Mouse (Mus musculus): ENCODE data around the gene AU018091. TPM values are rescaled to one million over a fixed set of nuclear protein-coding genes. Genes with fewer than 3 reads are reported as not detected.

AU018091 gene
- polyA plus RNA-seq (2014; fragmentation: Nextera tagmentation; extraction: Ambion mirVana): 0.14 and 0.20 TPM in 2 replicates

DNA sequence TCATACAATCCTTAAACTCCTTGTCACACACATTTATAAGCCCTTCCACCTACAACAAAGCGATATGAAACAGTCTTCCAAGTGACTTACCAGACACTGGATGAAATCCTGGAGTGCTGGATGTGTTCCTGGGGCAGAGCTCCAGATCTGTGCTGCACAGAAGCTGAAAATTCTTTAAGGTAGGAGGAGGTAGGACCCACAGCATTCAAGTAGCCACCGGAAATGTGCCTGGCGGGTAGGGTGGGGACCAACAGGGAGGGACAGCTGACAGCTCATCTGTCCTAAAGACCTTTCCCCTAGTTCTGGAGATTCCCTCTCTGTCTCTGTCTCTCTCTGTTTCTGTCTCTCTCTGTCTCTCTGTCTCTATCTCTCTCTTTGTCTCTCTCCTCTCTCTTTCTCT lies at the start of gene AU018091:
TSS of gene AU018091 (minus strand) at position 279 of the 400 bp plus-strand sequence.
- Histone ChIP-seq H3K9me3 (replicated peaks; ENCODE audit: control insufficient read depth, low read length) (no peaks in the 10 kb centered on the region), H3K36me3 (replicated peaks; ENCODE audit: control insufficient read depth, insufficient read depth, low read depth, low read length) (no peaks in the 10 kb centered on the region), H3K4me2 (ENCODE audit: low read depth, low read length) (no peak within 1 kb of the TSS), H3K27me3 (ENCODE audit: control insufficient read depth, insufficient read depth, low read length) (no peaks in the 10 kb centered on the region), H3K9ac (replicated peaks; ENCODE audit: low read length) (no peak within 1 kb of the TSS), H3K4me3 (ENCODE audit: low read depth, low read length) (no peak within 1 kb of the TSS), H3K27ac (replicated peaks; ENCODE audit: low read depth, low read length) (no peak within 1 kb of the TSS), H3K4me1 (ENCODE audit: control insufficient read depth, insufficient read depth, low read length) (no peaks in the 10 kb centered on the region)
- 83% methylated on average over 3 of the region's 3 CpGs for WGBS
- DNase-seq (ENCODE audit: low spot score) (no peak), ATAC-seq (replicated peaks; ENCODE audit: insufficient number of reproducible peaks, low FRiP score, low TSS enrichment, low read depth) (no peak)

DNA sequence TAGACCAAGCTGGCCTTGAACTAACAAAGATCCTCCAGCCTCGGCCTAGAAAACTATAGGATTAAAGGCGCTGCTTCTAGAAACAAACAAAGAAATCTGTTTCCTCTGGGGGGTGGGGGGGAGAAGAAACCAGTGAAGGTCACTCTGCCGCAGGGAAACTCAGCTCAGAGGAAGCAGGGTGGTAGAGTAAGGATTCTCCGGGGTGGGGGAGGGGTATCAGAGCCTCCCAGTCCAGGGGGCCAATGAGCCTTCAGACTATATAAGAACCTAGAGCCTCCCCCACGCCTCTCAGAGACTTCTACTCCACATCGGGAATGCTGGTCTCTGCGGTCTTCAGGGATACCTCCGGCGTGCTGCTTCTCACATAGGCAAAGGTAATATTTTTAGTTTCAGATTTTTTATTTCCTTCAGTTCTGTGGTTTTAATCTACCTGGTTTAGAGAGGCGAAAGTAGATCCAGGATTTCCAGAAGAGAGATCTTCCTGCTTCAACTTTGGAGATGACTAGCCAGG lies 48.6 kb upstream of the AU018091 start:
- Histone ChIP-seq H3K9me3 (replicated peaks; ENCODE audit: control insufficient read depth, low read length) (no peaks in the 10 kb centered on the region), H3K27me3 (ENCODE audit: control insufficient read depth, insufficient read depth, low read length) (peaks cover 15% of the 10 kb centered on the region), H3K4me3 (ENCODE audit: low read depth, low read length) (no peak overlapping the region), H3K4me2 (ENCODE audit: low read depth, low read length) (no peak overlapping the region), H3K27ac (replicated peaks; ENCODE audit: low read depth, low read length) (no peak overlapping the region), H3K4me1 (ENCODE audit: control insufficient read depth, insufficient read depth, low read length) (no peaks in the 10 kb centered on the region), H3K9ac (replicated peaks; ENCODE audit: low read length) (no peak overlapping the region), H3K36me3 (replicated peaks; ENCODE audit: control insufficient read depth, insufficient read depth, low read depth, low read length) (no peaks in the 10 kb centered on the region)
- no peak for ATAC-seq (replicated peaks; ENCODE audit: insufficient number of reproducible peaks, low FRiP score, low TSS enrichment, low read depth)
- 14% methylated on average over 10 of the region's 10 CpGs for WGBS
- DNase-seq (ENCODE audit: low spot score): no peak

DNA sequence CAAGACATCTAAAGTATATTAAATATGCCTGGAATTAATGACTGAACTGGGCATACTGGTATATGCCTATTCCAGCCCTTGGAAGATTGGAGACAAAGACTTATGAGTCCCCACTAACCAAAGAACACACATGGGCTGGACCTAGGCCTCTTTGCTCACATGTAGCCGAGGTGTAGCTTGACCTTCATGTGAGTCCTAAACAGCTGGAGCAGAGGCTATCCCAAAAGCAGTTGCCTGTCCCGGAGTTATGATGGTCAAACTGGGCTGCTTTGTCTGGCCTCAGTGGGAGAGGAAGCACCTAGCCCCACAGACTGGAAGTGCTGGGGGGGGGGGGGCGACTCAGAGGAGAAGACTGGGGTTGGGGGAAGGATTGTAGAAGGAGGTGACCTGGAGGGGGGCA lies 47.3 kb upstream of the AU018091 start:
- WGBS: 88% methylated on average over 2 of the region's 3 CpGs
- ATAC-seq (replicated peaks; ENCODE audit: insufficient number of reproducible peaks, low FRiP score, low TSS enrichment, low read depth): no peak

DNA sequence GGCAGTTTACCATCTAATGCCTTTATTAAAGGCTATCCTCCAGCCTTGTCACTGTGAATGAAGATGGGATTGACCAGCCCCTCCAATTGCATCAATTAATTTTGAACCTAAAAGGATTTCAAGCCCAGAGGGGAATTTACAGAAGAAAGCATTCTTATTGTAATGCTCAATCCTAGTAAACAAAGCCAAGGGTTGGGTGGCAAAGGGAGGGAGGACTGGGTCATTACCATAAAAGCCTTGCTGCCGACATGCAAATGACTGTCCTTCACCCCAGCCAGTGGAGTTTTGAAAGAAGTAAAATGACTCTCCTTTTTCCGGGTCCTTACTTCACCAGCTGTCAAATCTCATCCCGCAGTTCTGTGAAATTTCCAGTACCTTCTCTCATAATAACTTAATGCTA lies 44.6 kb upstream of the AU018091 start:
- 24% methylated on average over 3 of the region's 3 CpGs for WGBS
- H3K36me3 ChIP-seq (replicated peaks; ENCODE audit: control insufficient read depth, insufficient read depth, low read depth, low read length): no peaks in the 10 kb centered on the region
- no peaks in the 10 kb centered on the region for H3K4me1 ChIP-seq (ENCODE audit: control insufficient read depth, insufficient read depth, low read length)
- H3K27ac ChIP-seq (replicated peaks; ENCODE audit: low read depth, low read length): no peak overlapping the region
- no peak overlapping the region for H3K9ac ChIP-seq (replicated peaks; ENCODE audit: low read length)
- no peak for ATAC-seq (replicated peaks; ENCODE audit: insufficient number of reproducible peaks, low FRiP score, low TSS enrichment, low read depth)
- H3K4me2 ChIP-seq (ENCODE audit: low read depth, low read length): no peak overlapping the region
- peaks cover 3% of the 10 kb centered on the region for H3K27me3 ChIP-seq (ENCODE audit: control insufficient read depth, insufficient read depth, low read length)
- no peak overlapping the region for H3K4me3 ChIP-seq (ENCODE audit: low read depth, low read length)
- no peak for DNase-seq (ENCODE audit: low spot score)
- H3K9me3 ChIP-seq (replicated peaks; ENCODE audit: control insufficient read depth, low read length): no peaks in the 10 kb centered on the region

More for the DNA sequence above, 47.3 kb upstream of the AU018091 start:
- H3K36me3 ChIP-seq (replicated peaks; ENCODE audit: control insufficient read depth, insufficient read depth, low read depth, low read length): no peaks in the 10 kb centered on the region
- no peaks in the 10 kb centered on the region for H3K4me1 ChIP-seq (ENCODE audit: control insufficient read depth, insufficient read depth, low read length)
- H3K9ac ChIP-seq (replicated peaks; ENCODE audit: low read length): no peak overlapping the region
- DNase-seq (ENCODE audit: low spot score): no peak
- no peaks in the 10 kb centered on the region for H3K9me3 ChIP-seq (replicated peaks; ENCODE audit: control insufficient read depth, low read length)
- peaks cover 15% of the 10 kb centered on the region for H3K27me3 ChIP-seq (ENCODE audit: control insufficient read depth, insufficient read depth, low read length)
- no peak overlapping the region for H3K27ac ChIP-seq (replicated peaks; ENCODE audit: low read depth, low read length)
- no peak overlapping the region for H3K4me3 ChIP-seq (ENCODE audit: low read depth, low read length)
- H3K4me2 ChIP-seq (ENCODE audit: low read depth, low read length): no peak overlapping the region

DNA sequence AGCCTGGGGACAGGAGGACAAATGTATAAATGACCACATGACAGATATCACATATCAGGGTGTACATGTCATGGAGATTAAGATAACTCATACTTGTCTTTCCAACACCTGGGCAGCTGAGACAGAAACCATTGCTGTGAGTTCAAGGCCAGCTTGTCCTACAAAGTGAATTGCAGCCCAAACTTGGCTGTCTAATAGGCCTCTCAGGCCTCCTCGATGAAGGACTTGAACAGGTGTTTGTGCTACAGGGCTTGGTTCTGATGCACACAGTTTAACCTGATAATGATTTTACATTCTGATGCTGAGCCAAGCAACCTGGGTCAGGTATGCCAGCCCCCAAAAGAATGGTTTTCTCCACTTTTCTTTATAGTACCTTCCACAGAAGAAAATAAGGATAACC lies 44.2 kb upstream of the AU018091 start:
- no peak overlapping the region for H3K4me2 ChIP-seq (ENCODE audit: low read depth, low read length)
- no peak overlapping the region for H3K4me3 ChIP-seq (ENCODE audit: low read depth, low read length)
- peaks cover 3% of the 10 kb centered on the region for H3K27me3 ChIP-seq (ENCODE audit: control insufficient read depth, insufficient read depth, low read length)
- no peaks in the 10 kb centered on the region for H3K9me3 ChIP-seq (replicated peaks; ENCODE audit: control insufficient read depth, low read length)
- DNase-seq (ENCODE audit: low spot score) (no peak), ATAC-seq (replicated peaks; ENCODE audit: insufficient number of reproducible peaks, low FRiP score, low TSS enrichment, low read depth) (no peak)
- H3K36me3 ChIP-seq (replicated peaks; ENCODE audit: control insufficient read depth, insufficient read depth, low read depth, low read length): no peaks in the 10 kb centered on the region
- H3K27ac ChIP-seq (replicated peaks; ENCODE audit: low read depth, low read length): no peak overlapping the region
- 58% methylated on average over 1 of the region's 1 CpGs for WGBS
- H3K4me1 ChIP-seq (ENCODE audit: control insufficient read depth, insufficient read depth, low read length): no peaks in the 10 kb centered on the region
- no peak overlapping the region for H3K9ac ChIP-seq (replicated peaks; ENCODE audit: low read length)

DNA sequence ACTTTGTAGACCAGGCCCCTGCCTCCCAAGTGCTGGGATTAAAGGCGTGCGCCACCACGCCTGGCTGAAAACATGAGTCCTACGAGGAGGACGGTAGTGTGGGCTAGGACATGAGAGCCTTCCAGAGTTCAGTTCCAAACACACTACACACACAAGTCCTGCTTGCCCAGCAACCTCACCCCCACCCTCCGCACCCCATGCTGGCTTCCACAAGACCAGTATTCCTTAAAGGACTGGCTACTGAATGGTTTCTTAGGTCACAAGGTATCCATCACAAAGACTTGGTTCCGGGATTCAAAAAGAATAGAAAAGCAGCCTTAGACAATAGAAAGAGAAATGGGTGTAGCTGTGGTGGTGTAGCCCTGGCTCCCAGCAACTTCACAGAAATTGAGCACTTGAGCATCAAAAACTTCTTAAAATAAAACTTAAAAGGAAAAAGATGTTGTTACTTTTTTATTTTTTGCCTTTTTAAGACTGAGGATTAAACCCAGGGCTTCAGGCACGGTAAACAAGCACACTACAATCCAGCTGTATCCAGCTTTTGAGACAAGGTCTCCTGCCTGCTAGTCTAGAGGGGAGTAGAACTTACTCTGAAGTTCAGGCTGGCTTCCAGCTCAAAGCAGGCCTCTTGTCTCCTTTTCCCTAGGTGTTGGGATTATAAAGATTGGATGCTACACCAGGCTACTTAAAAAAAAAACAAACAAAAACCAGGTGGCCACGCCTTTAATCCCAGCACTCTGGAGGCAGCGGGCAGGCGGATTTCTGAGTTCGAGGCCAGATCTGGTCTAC lies 43.2 kb upstream of the AU018091 start:
- Histone ChIP-seq H3K36me3 (replicated peaks; ENCODE audit: control insufficient read depth, insufficient read depth, low read depth, low read length) (no peaks in the 10 kb centered on the region), H3K4me1 (ENCODE audit: control insufficient read depth, insufficient read depth, low read length) (no peaks in the 10 kb centered on the region), H3K9ac (replicated peaks; ENCODE audit: low read length) (no peak overlapping the region), H3K27ac (replicated peaks; ENCODE audit: low read depth, low read length) (no peak overlapping the region), H3K9me3 (replicated peaks; ENCODE audit: control insufficient read depth, low read length) (no peaks in the 10 kb centered on the region), H3K4me3 (ENCODE audit: low read depth, low read length) (no peak overlapping the region), H3K27me3 (ENCODE audit: control insufficient read depth, insufficient read depth, low read length) (no peaks in the 10 kb centered on the region), H3K4me2 (ENCODE audit: low read depth, low read length) (no peak overlapping the region)
- ATAC-seq (replicated peaks; ENCODE audit: insufficient number of reproducible peaks, low FRiP score, low TSS enrichment, low read depth) (no peak), DNase-seq (ENCODE audit: low spot score) (no peak)
- WGBS: 56% methylated on average over 12 of the region's 12 CpGs

DNA sequence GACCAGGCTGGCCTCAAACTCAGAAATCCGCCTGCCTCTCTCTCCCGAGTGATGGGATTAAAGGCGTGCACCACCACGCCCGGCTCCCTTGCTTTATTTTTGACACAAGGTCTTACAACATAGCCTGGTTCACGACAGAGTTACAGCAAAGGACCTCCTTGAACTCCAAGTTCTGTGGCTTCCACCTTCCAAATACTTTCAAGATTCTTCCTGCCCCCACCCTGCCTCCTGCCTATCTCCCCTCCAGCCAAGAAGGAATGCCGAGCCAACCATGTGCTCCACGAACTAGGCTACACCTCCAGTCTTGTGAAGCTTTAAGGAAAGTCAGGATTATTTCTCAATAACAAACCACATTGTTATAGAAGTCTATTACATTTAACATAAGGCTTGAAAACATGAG lies 42.5 kb upstream of the AU018091 start:
- WGBS: 76% methylated on average over 8 of the region's 8 CpGs
- no peak overlapping the region for H3K4me3 ChIP-seq (ENCODE audit: low read depth, low read length)
- no peak for DNase-seq (ENCODE audit: low spot score)

DNA sequence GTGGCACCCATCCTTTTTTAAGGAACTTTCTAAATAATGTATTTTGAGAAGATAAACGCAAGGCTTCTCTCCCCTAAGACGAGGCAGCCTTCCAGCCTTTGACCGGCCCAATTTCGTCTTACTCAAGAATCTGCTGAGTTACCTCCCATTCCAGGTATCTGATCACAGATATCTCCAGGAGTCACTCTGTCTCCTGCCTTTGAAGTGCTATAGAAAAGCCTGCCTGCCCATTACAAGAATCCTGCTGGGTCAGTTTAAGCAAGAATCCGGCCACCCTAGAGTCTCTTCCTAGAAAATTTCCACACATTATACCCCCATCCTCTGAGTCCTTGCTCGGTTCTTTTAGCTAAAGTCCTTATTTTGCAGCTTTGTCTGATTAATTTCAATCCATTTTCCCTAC lies 41.6 kb upstream of the AU018091 start:
- Histone ChIP-seq H3K4me1 (ENCODE audit: control insufficient read depth, insufficient read depth, low read length) (no peaks in the 10 kb centered on the region), H3K4me2 (ENCODE audit: low read depth, low read length) (no peak overlapping the region), H3K27ac (replicated peaks; ENCODE audit: low read depth, low read length) (no peak overlapping the region), H3K36me3 (replicated peaks; ENCODE audit: control insufficient read depth, insufficient read depth, low read depth, low read length) (no peaks in the 10 kb centered on the region), H3K27me3 (ENCODE audit: control insufficient read depth, insufficient read depth, low read length) (no peaks in the 10 kb centered on the region), H3K4me3 (ENCODE audit: low read depth, low read length) (no peak overlapping the region), H3K9ac (replicated peaks; ENCODE audit: low read length) (no peak overlapping the region), H3K9me3 (replicated peaks; ENCODE audit: control insufficient read depth, low read length) (no peaks in the 10 kb centered on the region)
- no peak for DNase-seq (ENCODE audit: low spot score)
- WGBS: 32% methylated on average over 6 of the region's 6 CpGs
- no peak for ATAC-seq (replicated peaks; ENCODE audit: insufficient number of reproducible peaks, low FRiP score, low TSS enrichment, low read depth)

More for the DNA sequence above, 42.5 kb upstream of the AU018091 start:
- Histone ChIP-seq H3K4me2 (ENCODE audit: low read depth, low read length) (no peak overlapping the region), H3K9me3 (replicated peaks; ENCODE audit: control insufficient read depth, low read length) (no peaks in the 10 kb centered on the region), H3K36me3 (replicated peaks; ENCODE audit: control insufficient read depth, insufficient read depth, low read depth, low read length) (no peaks in the 10 kb centered on the region), H3K9ac (replicated peaks; ENCODE audit: low read length) (no peak overlapping the region), H3K4me1 (ENCODE audit: control insufficient read depth, insufficient read depth, low read length) (no peaks in the 10 kb centered on the region), H3K27ac (replicated peaks; ENCODE audit: low read depth, low read length) (no peak overlapping the region), H3K27me3 (ENCODE audit: control insufficient read depth, insufficient read depth, low read length) (no peaks in the 10 kb centered on the region)
- no peak for ATAC-seq (replicated peaks; ENCODE audit: insufficient number of reproducible peaks, low FRiP score, low TSS enrichment, low read depth)

Data from embryonic facial prominence, embryonic 11.5 days (tissue).